Mouse (Mus musculus): Measurements from ENCODE around the gene Scnn1b. TPM values are rescaled to one million over a fixed set of nuclear protein-coding genes. Genes with fewer than 3 reads are reported as not detected.

Scnn1b gene
- polyA plus RNA-seq, 1 experiment, result not detected

DNA sequence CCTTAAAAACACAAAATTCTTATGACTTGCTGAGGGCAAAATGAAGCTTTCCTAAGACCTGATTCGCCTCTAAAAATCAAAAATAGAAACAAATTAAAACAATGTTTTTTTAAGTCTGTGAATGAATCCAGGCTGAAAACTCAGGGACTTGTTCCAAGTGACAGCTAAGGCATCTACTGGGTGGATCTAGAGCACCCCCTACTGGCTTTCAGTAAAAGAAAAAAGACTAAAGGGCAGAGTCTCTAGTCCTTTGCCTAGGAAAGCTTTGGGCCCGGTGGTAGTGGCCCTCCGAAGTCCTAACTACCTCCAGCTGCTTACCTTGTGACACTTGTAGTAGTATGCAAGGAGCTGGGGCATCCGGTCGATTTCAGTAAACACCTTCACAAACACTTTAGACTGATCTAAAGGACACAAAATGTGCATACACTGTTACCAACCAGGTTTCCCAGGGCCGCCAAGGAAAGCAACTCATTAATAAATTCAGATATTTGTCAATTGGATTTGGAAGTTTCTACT is 99.1 kb downstream of the Scnn1b start:
- H3K27me3 ChIP-seq (ENCODE audit: control insufficient read depth, insufficient read depth, insufficient read length), result no peaks in the 10 kb centered on the region
- H3K4me2 ChIP-seq (ENCODE audit: low read depth), result no peak overlapping the region
- TF ChIP-seq POLR2A (IDR thresholded peaks at IDR 0.05; ENCODE audit: insufficient read length, low read depth), result no peak
- no peak for TF ChIP-seq MYOD1 (IDR thresholded peaks at IDR 0.05; ENCODE audit: control insufficient read depth in 1 of 3, insufficient read length in 2 of 3, low read depth in 2 of 3)
- TF ChIP-seq TCF12 (IDR thresholded peaks at IDR 0.05; ENCODE audit: insufficient read depth, poor library complexity, severe bottlenecking), result no peak
- TF ChIP-seq E2F4 (IDR thresholded peaks at IDR 0.05; ENCODE audit: insufficient read depth), result no peak
- TF ChIP-seq USF1 (IDR thresholded peaks at IDR 0.05; ENCODE audit: low read depth), result no peak
- no peak for TF ChIP-seq MAX (IDR thresholded peaks at IDR 0.05; ENCODE audit: low read depth)
- TF ChIP-seq SRF (IDR thresholded peaks at IDR 0.05; ENCODE audit: control insufficient read depth, insufficient read length, low read depth), result no peak
- TF ChIP-seq TCF3 (IDR thresholded peaks at IDR 0.05; ENCODE audit: insufficient read length, low read depth), result no peak
- TF ChIP-seq CEBPB (IDR thresholded peaks at IDR 0.05; ENCODE audit: insufficient read depth, poor library complexity, severe bottlenecking), result no peak
- no peak for TF ChIP-seq POLR2AphosphoS2 (IDR thresholded peaks at IDR 0.05; ENCODE audit: insufficient read length, low read depth)
- no peak for TF ChIP-seq REST (IDR thresholded peaks at IDR 0.05; ENCODE audit: insufficient read depth, insufficient read length)
- no peak for TF ChIP-seq MYOG (IDR thresholded peaks at IDR 0.05; ENCODE audit: control insufficient read depth in 1 of 3, insufficient read depth in 1 of 3, insufficient read length in 2 of 3, low read depth in 2 of 3)
- H3K4me3 ChIP-seq, result no peak overlapping the region
- no peak overlapping the region for H3ac ChIP-seq (ENCODE audit: control insufficient read depth, insufficient read length)
- H3K36me3 ChIP-seq (ENCODE audit: control insufficient read depth, insufficient read depth), result no peaks in the 10 kb centered on the region
- no peaks in the 10 kb centered on the region for H3K79me2 ChIP-seq (ENCODE audit: control insufficient read depth, insufficient read depth)

- H3K79me2 ChIP-seq (ENCODE audit: control insufficient read depth, insufficient read depth), result no peaks in the 10 kb centered on the region
- no peaks in the 10 kb centered on the region for H3K36me3 ChIP-seq (ENCODE audit: control insufficient read depth, insufficient read depth)
- H3ac ChIP-seq (ENCODE audit: control insufficient read depth, insufficient read length), result no peak overlapping the region
- H3K4me3 ChIP-seq, result no peak overlapping the region
- no peak overlapping the region for H3K4me2 ChIP-seq (ENCODE audit: low read depth)
- no peaks in the 10 kb centered on the region for H3K27me3 ChIP-seq (ENCODE audit: control insufficient read depth, insufficient read depth, insufficient read length)
- no peak for TF ChIP-seq POLR2A (IDR thresholded peaks at IDR 0.05; ENCODE audit: insufficient read length, low read depth)
- TF ChIP-seq SRF (IDR thresholded peaks at IDR 0.05; ENCODE audit: control insufficient read depth, insufficient read length, low read depth), result no peak
- TF ChIP-seq TCF3 (IDR thresholded peaks at IDR 0.05; ENCODE audit: insufficient read length, low read depth), result no peak
These were observed 101.3 kb downstream of the Scnn1b start for GRCm38 (mm10) chr7:121966169-121966568.

Other genes starting within 250 kb of the Scnn1b start
- gene Usp31, start 157.8 kb upstream of the Scnn1b start, polyA plus RNA-seq (2012; fragmentation: generic; extraction: Trizol), result 3.6 TPM
- not detected for gene Scnn1g, start 130.6 kb upstream of the Scnn1b start, polyA plus RNA-seq (2012; fragmentation: generic; extraction: Trizol)
- 15.2 TPM for gene Cog7, start 116.7 kb downstream of the Scnn1b start, polyA plus RNA-seq (2012; fragmentation: generic; extraction: Trizol)
- gene Gga2, start 156.2 kb downstream of the Scnn1b start, polyA plus RNA-seq (2012; fragmentation: generic; extraction: Trizol), result 63.9 TPM
- gene Ubfd1, start 202.1 kb downstream of the Scnn1b start, polyA plus RNA-seq (2012; fragmentation: generic; extraction: Trizol), result 19.9 TPM
- gene Ears2, start 202.2 kb downstream of the Scnn1b start, polyA plus RNA-seq (2012; fragmentation: generic; extraction: Trizol), result 10.8 TPM
- 729 TPM for gene Ndufab1, start 236.8 kb downstream of the Scnn1b start, polyA plus RNA-seq (2012; fragmentation: generic; extraction: Trizol)

Data from myocyte (in vitro differentiated cells).